Mouse (Mus musculus) ES-Bruce4 (cell line): ENCODE measurements at regions not wholly inside any gene's neighbourhood (a gene's known extent, or its start where the extent isn't known, plus 50 kb on each side); places are given as distances from the start of the nearest gene placed in this dataset.

Experiments used
- H3K27ac ChIP-seq: 2 replicates; pipeline ENCODE4 v1.5.1; 2012; ENCODE audit warnings: low read length, inconsistent platforms; ENCODE audit not compliant: insufficient read depth
- H3K27me3 ChIP-seq: 2 replicates; pipeline ENCODE4 v1.6.1; 2012; ENCODE audit warnings: mild to moderate bottlenecking, low read length, inconsistent platforms; ENCODE audit not compliant: control insufficient read depth, poor library complexity, insufficient read depth, severe bottlenecking
- H3K36me3 ChIP-seq: 2 replicates; pipeline ENCODE4 v1.6.1; 2012; ENCODE audit warnings: inconsistent platforms, mild to moderate bottlenecking, low read length, moderate library complexity; ENCODE audit not compliant: control insufficient read depth, poor library complexity, insufficient read depth, severe bottlenecking
- H3K4me1 ChIP-seq: one replicate; pipeline ENCODE4 v1.8.1; 2011; ENCODE audit warnings: low read length; ENCODE audit not compliant: control insufficient read depth, insufficient read depth
- H3K4me3 ChIP-seq: 2 replicates; pipeline ENCODE4 v1.5.1; 2011; ENCODE audit warnings: low read depth, mild to moderate bottlenecking, low read length
- H3K9ac ChIP-seq: 2 replicates; pipeline ENCODE4 v1.6.1; 2012; ENCODE audit warnings: low read depth, mild to moderate bottlenecking, inconsistent platforms; ENCODE audit not compliant: poor library complexity, severe bottlenecking
- H3K9me3 ChIP-seq: replicated peaks from 2 replicates; pipeline ENCODE4 v1.6.1; 2012; ENCODE audit warnings: mild to moderate bottlenecking, low read length, inconsistent platforms; ENCODE audit not compliant: control insufficient read depth, poor library complexity, insufficient read depth, severe bottlenecking
- CTCF ChIP-seq: IDR thresholded peaks from one replicate; pipeline ENCODE4 v1.8.1; 2011; ENCODE audit warnings: low read depth, low read length
- EP300 ChIP-seq: IDR thresholded peaks from 2 replicates; pipeline ENCODE4 v1.6.1; 2011; ENCODE audit warnings: low read depth, low read length; ENCODE audit not compliant: insufficient read depth
- POLR2A ChIP-seq: IDR thresholded peaks from one replicate; pipeline ENCODE4 v1.8.1; 2011; ENCODE audit warnings: low read length; ENCODE audit not compliant: insufficient read depth

GRCm38 (mm10) chr12:107154668-107155067 is 333.8 kb upstream of the 3110018I06Rik start:
- Histone ChIP-seq H3K9me3 (no peaks in the 10 kb centered on the region), H3K4me1 (no peaks in the 10 kb centered on the region), H3K4me3 (no peak overlapping the region), H3K27ac (no peak overlapping the region), H3K36me3 (no peaks in the 10 kb centered on the region), H3K9ac (no peak overlapping the region), H3K27me3 (no peaks in the 10 kb centered on the region)
- no peak for TF ChIP-seq EP300
- TF ChIP-seq CTCF: no peak
- TF ChIP-seq POLR2A: no peak

- no peak overlapping the region for H3K4me3 ChIP-seq
- no peaks in the 10 kb centered on the region for H3K27me3 ChIP-seq
- no peak for TF ChIP-seq CTCF
- no peak for TF ChIP-seq POLR2A
- TF ChIP-seq EP300: no peak
- H3K9me3 ChIP-seq: no peaks in the 10 kb centered on the region
- H3K4me1 ChIP-seq: no peaks in the 10 kb centered on the region
- no peak overlapping the region for H3K9ac ChIP-seq
- no peaks in the 10 kb centered on the region for H3K36me3 ChIP-seq
- no peak overlapping the region for H3K27ac ChIP-seq
These were observed 331.5 kb upstream of the 3110018I06Rik start for GRCm38 (mm10) chr12:107156791-107157428.

GRCm38 (mm10) chr12:107159126-107159525 is 329.3 kb upstream of the 3110018I06Rik start:
- no peak overlapping the region for H3K27ac ChIP-seq
- H3K4me3 ChIP-seq: no peak overlapping the region
- no peaks in the 10 kb centered on the region for H3K36me3 ChIP-seq
- TF ChIP-seq CTCF: no peak
- TF ChIP-seq EP300: no peak
- no peak for TF ChIP-seq POLR2A
- no peaks in the 10 kb centered on the region for H3K4me1 ChIP-seq
- no peaks in the 10 kb centered on the region for H3K9me3 ChIP-seq
- no peak overlapping the region for H3K9ac ChIP-seq
- H3K27me3 ChIP-seq: no peaks in the 10 kb centered on the region

- Histone ChIP-seq H3K9me3 (no peaks in the 10 kb centered on the region), H3K9ac (no peak overlapping the region), H3K27me3 (no peaks in the 10 kb centered on the region), H3K36me3 (no peaks in the 10 kb centered on the region), H3K27ac (no peak overlapping the region), H3K4me1 (no peaks in the 10 kb centered on the region), H3K4me3 (no peak overlapping the region)
- TF ChIP-seq POLR2A: no peak
- TF ChIP-seq CTCF: no peak
- no peak for TF ChIP-seq EP300
These were observed 328.3 kb upstream of the 3110018I06Rik start for GRCm38 (mm10) chr12:107160137-107160536.

- H3K27ac ChIP-seq: no peak overlapping the region
- H3K4me1 ChIP-seq: no peaks in the 10 kb centered on the region
- H3K36me3 ChIP-seq: no peaks in the 10 kb centered on the region
- no peaks in the 10 kb centered on the region for H3K27me3 ChIP-seq
- no peak overlapping the region for H3K9ac ChIP-seq
- no peaks in the 10 kb centered on the region for H3K9me3 ChIP-seq
- TF ChIP-seq EP300 (no peak), CTCF (no peak), POLR2A (no peak)
- no peak overlapping the region for H3K4me3 ChIP-seq
These were observed 327.8 kb upstream of the 3110018I06Rik start for GRCm38 (mm10) chr12:107160628-107161027.

- TF ChIP-seq POLR2A (no peak), EP300 (no peak), CTCF (no peak)
- H3K27me3 ChIP-seq: no peaks in the 10 kb centered on the region
- no peak overlapping the region for H3K4me3 ChIP-seq
- H3K27ac ChIP-seq: no peak overlapping the region
- H3K4me1 ChIP-seq: no peaks in the 10 kb centered on the region
- no peak overlapping the region for H3K9ac ChIP-seq
- no peaks in the 10 kb centered on the region for H3K9me3 ChIP-seq
- H3K36me3 ChIP-seq: no peaks in the 10 kb centered on the region
These were observed 317.5 kb upstream of the 3110018I06Rik start for GRCm38 (mm10) chr12:107170926-107171325.
